Mouse (Mus musculus): Measurements from ENCODE around the gene Pibf1. TPM values are rescaled to one million over a fixed set of nuclear protein-coding genes. Genes with fewer than 3 reads are reported as not detected.

The Pibf1 gene
- total RNA-seq, 2 experiments from 2014 or later = 5.8 to 11.0 TPM

DNA sequence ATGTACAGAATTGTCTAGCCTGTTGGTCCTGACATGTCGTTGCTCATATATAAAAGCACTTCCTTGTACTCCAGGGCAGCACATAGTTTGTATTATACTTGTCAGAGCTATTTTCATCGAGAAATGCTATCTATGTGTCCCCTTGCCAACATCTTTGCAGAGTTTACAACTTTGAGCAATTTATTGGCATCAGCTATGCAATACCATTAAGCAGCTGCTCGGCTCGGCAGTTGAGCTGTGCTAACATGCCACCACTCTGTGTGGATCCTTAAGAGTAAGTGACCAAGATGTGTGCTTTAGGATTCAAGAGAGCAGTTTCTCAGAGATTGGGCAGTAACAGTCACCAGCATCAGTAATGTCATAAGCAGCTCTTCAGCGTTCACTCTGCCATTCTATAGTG, 137.9 kb downstream of the Pibf1 start:
- DNase-seq = no peak
- TF ChIP-seq CTCF (IDR thresholded peaks at IDR 0.05) = no peak
- intact Hi-C loops (cut with DNase I) = no loop called here
- Histone ChIP-seq H3K27ac (no peak overlapping the region), H3K4me3 (no peak overlapping the region)

DNA sequence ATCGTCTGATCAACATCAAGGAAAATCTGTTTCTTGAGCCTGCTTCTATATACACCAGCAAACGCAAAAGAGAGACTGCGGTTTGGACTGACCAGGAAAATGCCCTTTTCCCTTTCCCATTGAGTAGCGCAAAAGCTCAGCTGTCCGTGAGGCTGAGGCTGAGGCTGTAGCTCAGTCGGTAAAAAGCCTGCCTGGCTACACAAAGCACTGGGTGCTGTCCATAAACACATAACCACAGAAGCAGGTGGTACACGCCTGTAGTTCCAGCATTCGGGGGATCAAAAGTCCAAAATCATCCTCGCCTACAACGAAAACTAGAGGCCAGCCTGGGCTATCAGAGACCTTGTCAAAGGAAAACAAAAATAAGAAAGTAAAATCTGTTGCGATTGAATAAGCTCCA, 141.3 kb downstream of the Pibf1 start:
- DNase-seq = no peak
- no peak overlapping the region for H3K27ac ChIP-seq
- intact Hi-C loops (cut with DNase I) = no loop called here
- H3K4me3 ChIP-seq = no peak overlapping the region
- no peak for TF ChIP-seq CTCF (IDR thresholded peaks at IDR 0.05)

DNA sequence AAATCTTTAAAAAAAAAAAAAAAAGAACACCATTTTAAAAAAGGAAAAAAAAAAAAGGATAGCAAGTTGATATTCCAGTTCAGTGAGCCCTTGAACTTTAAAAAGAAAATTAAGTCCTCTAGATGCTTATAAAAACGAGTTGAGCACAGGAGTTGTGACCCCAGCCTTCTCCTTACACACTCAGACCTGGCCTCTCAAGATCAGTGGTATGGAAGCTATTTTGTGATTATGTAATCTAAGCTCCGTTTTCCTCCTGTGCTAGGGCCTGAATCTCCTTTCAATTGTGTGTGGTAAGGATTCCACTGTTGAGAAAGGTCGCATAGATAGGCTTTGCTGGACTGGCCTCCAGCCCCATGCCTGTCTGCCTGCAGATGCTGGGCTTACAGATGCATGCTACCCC, 145.3 kb downstream of the Pibf1 start:
- no peak for DNase-seq
- H3K27ac ChIP-seq = no peak overlapping the region
- no peak for TF ChIP-seq CTCF (IDR thresholded peaks at IDR 0.05)
- intact Hi-C loops (cut with DNase I) = no loop called here
- no peak overlapping the region for H3K4me3 ChIP-seq

DNA sequence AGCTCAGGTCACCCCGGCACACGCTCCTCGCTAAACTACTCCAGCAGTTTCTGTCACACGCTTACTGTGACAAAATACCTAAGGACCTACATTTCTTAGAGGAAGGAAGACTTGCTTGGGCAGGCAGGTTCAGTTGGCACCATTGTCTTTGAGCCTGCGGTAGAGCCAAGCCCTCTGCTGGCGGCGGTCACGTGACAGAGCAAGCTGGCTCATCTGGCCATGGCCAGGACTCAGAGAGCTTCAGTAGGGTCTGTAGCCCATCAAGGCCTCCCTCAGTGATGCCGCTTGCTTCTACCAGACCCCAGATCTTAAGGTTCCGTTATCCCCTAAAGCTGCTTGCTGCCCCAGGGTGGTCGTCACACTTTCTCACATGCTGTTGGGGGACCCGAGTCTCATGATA, 162.8 kb downstream of the Pibf1 start:
- Histone ChIP-seq H3K27ac (no peak overlapping the region), H3K4me3 (no peak overlapping the region)
- TF ChIP-seq CTCF (IDR thresholded peaks at IDR 0.05) = no peak
- DNase-seq = no peak
- intact Hi-C loops (cut with DNase I) = no loop called here

DNA sequence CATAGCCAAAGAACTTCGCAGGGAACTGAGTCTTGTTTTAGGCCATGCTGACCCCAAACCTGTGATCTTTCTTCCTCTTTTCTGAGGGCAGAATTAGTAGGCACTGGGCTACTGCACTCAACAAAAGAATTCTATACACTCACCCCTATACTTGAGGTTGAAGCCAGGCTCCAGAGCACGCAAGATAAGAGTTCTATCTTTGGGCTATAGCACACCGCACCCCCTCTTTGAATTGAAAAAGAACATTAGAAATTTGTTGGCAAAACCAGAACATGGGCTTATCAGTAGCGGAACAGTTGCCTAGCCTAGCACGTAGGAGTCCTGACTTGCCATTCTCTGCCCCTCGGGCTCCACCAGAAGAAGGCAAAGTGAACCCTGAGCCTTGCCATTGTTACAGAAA, 164.6 kb downstream of the Pibf1 start:
- H3K4me3 ChIP-seq = no peak overlapping the region
- TF ChIP-seq CTCF (IDR thresholded peaks at IDR 0.05) = no peak
- no peak overlapping the region for H3K27ac ChIP-seq
- DNase-seq = no peak
- intact Hi-C loops (cut with DNase I) = no loop called here

DNA sequence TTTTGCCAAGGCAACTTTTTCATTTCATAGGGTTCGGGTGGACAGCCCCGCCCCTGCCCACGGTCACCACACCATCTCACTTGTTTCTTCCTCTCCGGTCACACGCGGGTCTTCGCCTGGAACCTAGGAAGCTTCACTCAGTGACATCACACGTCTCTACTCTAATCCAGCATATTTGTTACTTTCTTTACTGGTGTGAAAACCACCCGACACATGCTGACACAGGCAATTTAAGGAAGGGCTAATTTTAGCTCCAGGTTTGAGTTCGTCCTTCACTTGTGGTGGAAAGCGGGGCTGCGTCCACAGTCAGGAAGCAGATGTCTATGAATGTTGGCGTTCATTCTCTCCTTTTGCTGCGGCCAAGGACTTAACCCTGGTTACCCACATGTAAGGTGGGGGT, 166.6 kb downstream of the Pibf1 start:
- TF ChIP-seq CTCF (IDR thresholded peaks at IDR 0.05) = no peak
- intact Hi-C loops (cut with DNase I) = no loop called here
- Histone ChIP-seq H3K4me3 (no peak overlapping the region), H3K27ac (no peak overlapping the region)
- no peak for DNase-seq

DNA sequence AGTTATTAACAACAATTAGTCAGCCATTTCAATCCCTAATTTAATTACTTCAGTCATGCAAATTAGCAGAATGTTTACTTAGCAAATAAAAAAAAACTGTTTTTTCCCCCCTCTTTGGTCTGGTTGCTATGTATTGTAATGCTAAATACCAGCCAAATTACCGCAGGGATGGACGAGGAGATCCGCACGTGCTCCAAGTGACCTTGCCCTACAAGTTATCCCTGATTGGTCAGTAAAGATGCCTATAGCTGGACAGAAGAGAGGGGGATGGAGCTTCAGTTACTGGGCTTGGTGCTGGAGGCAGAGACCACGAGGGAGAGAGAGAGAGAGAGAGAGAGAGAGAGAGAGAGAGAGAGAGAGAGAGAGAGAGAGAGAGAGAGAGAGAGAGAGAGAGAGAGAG, 167.5 kb downstream of the Pibf1 start:
- H3K27ac ChIP-seq = no peak overlapping the region
- no peak for TF ChIP-seq CTCF (IDR thresholded peaks at IDR 0.05)
- H3K4me3 ChIP-seq = no peak overlapping the region
- DNase-seq = no peak
- intact Hi-C loops (cut with DNase I) = no loop called here

DNA sequence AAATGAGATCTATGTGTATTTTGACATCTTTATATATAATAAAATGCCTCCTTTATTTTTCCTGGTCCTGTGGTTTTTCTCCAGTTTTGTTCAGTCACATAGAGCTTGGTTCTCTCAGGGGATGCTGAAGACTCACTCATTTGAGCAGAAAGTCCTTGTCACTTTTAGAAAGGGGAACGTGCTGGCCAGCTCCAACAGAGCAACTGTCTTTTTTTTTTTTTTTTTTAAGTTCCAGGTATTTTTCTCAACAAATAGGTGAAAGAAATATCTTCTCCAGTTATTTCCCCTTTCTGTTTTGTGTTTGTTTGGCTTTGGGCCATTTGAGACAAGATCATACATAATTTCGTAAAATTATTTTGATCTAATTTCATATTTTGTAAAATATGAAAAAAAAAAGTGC, 174.8 kb downstream of the Pibf1 start:
- no peak for TF ChIP-seq CTCF (IDR thresholded peaks at IDR 0.05)
- no peak for DNase-seq
- H3K4me3 ChIP-seq = no peak overlapping the region
- intact Hi-C loops (cut with DNase I) = no loop called here
- no peak overlapping the region for H3K27ac ChIP-seq

DNA sequence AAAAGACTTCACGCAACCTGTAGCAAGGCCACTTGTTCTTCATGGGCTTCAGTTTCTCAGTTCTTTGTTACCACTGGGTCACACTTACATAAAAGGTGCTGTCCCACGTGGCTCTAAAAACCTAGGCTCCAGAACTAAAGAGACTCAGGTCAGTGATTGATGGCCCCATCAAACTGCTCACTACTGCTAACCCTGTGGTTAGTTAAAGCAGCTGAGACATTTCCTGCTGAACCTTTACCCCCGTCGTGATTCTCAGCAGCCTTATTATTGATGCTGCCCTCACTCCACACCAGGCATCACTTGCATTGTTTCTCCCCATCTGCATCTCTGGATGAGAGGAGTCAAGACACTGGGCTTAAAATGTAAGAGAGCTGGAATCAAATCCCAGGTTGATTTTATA, 176.6 kb downstream of the Pibf1 start:
- intact Hi-C loops (cut with DNase I) = no loop called here
- no peak overlapping the region for H3K4me3 ChIP-seq
- no peak for TF ChIP-seq CTCF (IDR thresholded peaks at IDR 0.05)
- no peak for DNase-seq
- no peak overlapping the region for H3K27ac ChIP-seq

DNA sequence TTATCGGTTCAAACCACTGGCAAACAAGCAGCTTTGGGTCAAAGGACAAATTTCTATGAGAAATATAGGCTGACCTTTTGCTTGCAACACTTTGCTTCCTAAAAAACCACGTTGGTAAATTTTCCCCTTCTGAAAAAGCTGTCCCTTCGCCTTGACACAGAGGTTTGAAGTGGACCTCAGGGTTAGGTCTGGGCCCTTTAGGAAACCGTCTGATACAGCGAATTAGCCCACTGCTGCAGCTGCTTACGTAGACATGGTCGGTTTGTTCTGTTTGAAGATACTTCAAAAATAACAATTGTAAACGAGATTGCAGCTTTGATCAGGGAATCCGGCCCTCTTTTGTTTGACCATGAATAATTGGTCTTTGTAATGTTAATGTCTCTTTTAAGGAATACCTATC, 179.1 kb downstream of the Pibf1 start:
- TF ChIP-seq CTCF (IDR thresholded peaks at IDR 0.05) = no peak
- intact Hi-C loops (cut with DNase I) = no loop called here
- no peak for DNase-seq
- Histone ChIP-seq H3K27ac (no peak overlapping the region), H3K4me3 (no peak overlapping the region)

DNA sequence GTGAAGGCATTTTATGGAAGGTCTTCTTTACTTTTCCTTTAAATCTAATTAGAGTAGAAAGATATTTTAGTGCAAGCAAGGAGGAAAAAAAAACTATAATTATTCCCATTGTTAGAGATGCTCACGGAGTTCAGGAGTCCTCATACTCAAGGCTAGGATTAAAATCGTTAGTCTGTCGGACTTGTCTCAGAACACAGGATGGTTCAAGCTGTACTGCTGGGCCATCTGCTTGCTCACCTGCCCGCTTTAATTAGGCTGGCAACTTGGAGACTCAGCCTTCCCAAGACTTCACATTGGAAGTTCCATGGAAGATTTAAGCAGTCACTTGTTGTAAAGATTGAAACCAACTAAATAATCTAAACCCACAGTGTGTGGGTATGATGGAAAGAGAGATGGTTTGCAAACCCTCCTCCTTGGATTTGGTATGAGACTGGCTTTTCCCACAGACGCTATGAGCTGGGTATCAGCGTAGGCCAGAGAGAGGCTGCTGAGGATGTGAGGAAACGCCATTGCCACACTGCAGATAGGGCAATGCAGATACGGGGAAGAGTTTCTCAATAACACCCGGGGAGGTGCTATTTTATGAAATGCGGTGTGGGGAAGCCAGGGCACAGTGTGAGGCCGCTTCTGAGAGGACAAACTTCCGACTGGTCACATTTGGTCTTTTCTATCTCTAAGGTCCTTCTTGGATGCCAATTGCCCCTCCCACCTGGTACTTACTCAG, 179.7 kb downstream of the Pibf1 start:
- Histone ChIP-seq H3K4me3 (no peak overlapping the region), H3K27ac (no peak overlapping the region)
- intact Hi-C loops (cut with DNase I) = no loop called here
- TF ChIP-seq CTCF (IDR thresholded peaks at IDR 0.05) = no peak
- DNase-seq = no peak

DNA sequence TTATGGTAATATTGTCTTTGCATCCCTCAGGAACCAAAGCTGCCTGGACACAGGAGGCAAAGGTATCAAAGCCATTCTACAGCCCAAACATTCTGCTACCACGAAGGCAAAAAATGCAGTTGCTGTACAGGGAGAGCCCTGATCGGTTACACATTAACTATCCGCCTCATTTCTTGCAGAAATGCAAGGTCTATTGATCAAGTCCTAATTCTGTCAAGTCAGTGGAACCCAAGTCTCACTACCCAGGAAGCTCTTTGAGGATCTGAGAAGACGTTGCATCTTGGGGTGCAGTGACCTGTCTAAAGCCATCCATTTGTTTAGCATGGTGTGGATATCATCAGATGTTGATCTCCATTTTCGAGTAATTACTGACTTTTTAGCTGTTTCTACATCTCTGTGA, 181.2 kb downstream of the Pibf1 start:
- no peak for DNase-seq
- intact Hi-C loops (cut with DNase I) = no loop called here
- TF ChIP-seq CTCF (IDR thresholded peaks at IDR 0.05) = no peak
- H3K27ac ChIP-seq = no peak overlapping the region
- H3K4me3 ChIP-seq = no peak overlapping the region

DNA sequence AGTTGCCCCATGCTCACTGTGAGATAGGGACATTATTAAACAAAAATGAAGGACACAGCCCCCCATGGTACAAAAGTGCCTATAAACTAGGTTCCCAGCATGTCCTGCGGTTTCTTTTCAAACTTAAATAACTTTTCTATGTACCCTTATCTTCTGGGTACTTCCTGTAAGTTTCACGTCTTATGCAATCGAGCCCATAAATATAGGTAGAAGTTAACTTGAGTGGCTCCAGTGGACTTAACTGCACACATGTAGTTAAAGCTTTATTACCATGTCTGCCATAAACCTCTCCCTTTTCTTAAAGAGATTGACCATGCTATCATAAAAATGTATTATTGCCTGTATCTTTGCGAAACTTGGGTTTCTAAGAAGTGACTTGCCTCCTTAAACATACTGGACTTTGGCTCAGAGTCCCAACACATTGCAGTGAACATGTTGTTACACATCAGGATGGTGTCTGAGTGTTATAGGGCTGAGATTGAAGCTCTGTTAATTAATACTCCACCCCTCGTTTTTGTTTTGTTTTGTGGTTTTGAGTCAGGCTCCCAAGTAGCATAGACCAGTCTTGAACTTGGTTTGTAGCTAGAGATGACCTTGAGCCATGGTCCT, 181.7 kb downstream of the Pibf1 start:
- intact Hi-C loops (cut with DNase I) = no loop called here
- TF ChIP-seq CTCF (IDR thresholded peaks at IDR 0.05) = no peak
- Histone ChIP-seq H3K27ac (no peak overlapping the region), H3K4me3 (no peak overlapping the region)
- DNase-seq = no peak

DNA sequence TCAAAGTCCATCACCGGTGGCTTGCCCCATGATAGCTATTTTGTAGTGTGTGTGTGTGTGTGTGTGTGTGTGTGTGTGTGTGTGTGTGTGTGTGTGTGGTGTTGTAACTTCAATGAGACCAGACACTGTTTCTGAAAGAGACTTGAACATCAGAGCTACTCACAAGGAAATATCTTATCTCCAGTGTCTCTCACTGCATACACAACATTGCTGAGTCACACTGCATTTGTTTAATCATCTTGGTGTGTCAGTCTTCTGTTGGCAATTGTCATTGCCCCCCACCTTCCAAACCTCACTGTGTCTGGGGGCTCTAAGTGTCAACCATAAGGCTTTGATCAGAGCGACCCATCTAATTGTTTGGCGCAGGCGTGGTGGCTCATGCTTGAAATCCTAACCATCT, 186.3 kb downstream of the Pibf1 start:
- DNase-seq = no peak
- no peak overlapping the region for H3K4me3 ChIP-seq
- no peak for TF ChIP-seq CTCF (IDR thresholded peaks at IDR 0.05)
- intact Hi-C loops (cut with DNase I) = no loop called here
- no peak overlapping the region for H3K27ac ChIP-seq

Data from gastrocnemius, adult 2 months (tissue).